Mouse (Mus musculus): ENCODE results near the gene Nlrp3. TPM values are rescaled to one million over a fixed set of nuclear protein-coding genes. Genes with fewer than 3 reads are reported as not detected.
A peak's percentile ranks its signal among the peaks of the same experiment; 100 is the strongest.

Nlrp3 gene
- polyA plus RNA-seq, 1 experiment from 2014 or later, result 0.34 TPM

DNA sequence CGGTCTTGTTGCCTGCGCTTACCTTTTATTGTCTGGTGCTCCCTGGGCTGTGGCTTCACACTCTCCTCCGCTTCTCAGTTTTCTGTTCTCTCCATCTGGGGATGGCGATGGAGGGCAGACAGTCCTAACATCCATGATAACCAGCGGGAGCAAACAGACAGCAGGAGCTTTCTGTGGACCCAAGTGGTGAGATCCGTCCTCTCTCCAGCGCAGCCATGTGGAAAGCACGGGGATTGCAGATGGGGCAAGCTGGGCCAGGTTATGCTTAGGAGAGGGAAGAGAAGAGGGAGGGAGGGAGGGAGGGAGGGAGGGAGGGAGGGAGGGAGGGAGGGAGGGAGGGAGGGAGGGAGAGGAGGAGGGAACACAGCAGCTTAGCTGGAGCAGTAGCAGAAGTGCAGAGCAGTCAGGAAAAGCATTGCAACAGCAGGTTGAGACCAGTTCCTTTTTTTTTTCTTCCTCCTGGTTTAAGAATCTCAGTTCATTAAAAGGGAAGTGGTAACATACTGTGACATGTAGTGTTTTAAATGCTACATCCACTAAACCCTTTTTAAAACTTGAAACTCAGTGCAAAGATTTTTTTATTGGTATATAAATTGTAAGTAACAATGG lies 14.8 kb upstream of the Nlrp3 start, which contains the start of gene Zkscan17:
Gene Zkscan17 (minus strand): TSS at position 280 of the 609 bp plus-strand sequence.
- WGBS, result 46% methylated on average over 8 of the region's 8 CpGs

DNA sequence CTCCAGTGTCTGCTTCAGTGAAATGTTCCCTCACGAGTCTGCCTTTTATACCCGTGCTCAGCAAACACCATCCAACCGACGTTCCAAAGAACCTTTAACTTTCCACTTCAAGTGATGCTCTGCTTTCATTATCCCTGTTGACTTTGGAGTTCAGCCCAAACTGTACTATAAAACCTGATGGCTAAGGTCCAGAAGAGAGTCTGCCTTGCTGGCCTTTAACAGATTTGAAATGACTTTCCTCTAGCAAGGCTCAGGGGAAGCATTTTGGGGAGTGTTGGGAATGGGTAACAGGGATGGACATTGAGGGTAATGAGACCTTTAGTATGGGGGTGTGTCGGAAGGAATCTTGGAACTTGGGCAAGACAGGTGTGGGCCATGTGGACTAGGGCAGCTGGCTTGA lies 11.1 kb upstream of the Nlrp3 start:
- H3K27me3 ChIP-seq (replicated peaks; ENCODE audit: control insufficient read depth, insufficient read depth, low read length), result no peaks in the 10 kb centered on the region
- no peak overlapping the region for H3K4me3 ChIP-seq (ENCODE audit: low read depth, low read length)
- no peak for ATAC-seq (replicated peaks; ENCODE audit: low FRiP score)
- WGBS, result 76% methylated on average over 5 of the region's 5 CpGs
- no peaks in the 10 kb centered on the region for H3K36me3 ChIP-seq (ENCODE audit: control insufficient read depth, insufficient read depth, low read length)
- no peaks in the 10 kb centered on the region for H3K9me3 ChIP-seq (ENCODE audit: control insufficient read depth, low read length)
- no peak overlapping the region for H3K27ac ChIP-seq (ENCODE audit: low read depth, low read length)
- no peak overlapping the region for H3K9ac ChIP-seq (ENCODE audit: low read depth, low read length)
- no peak for DNase-seq (ENCODE audit: low spot score)
- H3K4me2 ChIP-seq, result no peak overlapping the region
- no peaks in the 10 kb centered on the region for H3K4me1 ChIP-seq (replicated peaks; ENCODE audit: control insufficient read depth, insufficient read depth, low read length)

More for the DNA sequence above, 14.8 kb upstream of the Nlrp3 start, which contains the start of gene Zkscan17:
- H3K9me3 ChIP-seq (ENCODE audit: control insufficient read depth, low read length), result no peaks in the 10 kb centered on the region; the same call in 1 of the 2 replicates
- DNase-seq (ENCODE audit: low spot score) (no peak), ATAC-seq (replicated peaks; ENCODE audit: low FRiP score) (no peak)
- no peak within 1 kb of the TSS for H3K4me3 ChIP-seq (ENCODE audit: low read depth, low read length)
- no peaks in the 10 kb centered on the region for H3K36me3 ChIP-seq (ENCODE audit: control insufficient read depth, insufficient read depth, low read length)
- H3K27me3 ChIP-seq (replicated peaks; ENCODE audit: control insufficient read depth, insufficient read depth, low read length), result no peaks in the 10 kb centered on the region
- H3K27ac ChIP-seq (ENCODE audit: low read depth, low read length), result no peak within 1 kb of the TSS
- no peak within 1 kb of the TSS for H3K9ac ChIP-seq (ENCODE audit: low read depth, low read length)
- no peaks in the 10 kb centered on the region for H3K4me1 ChIP-seq (replicated peaks; ENCODE audit: control insufficient read depth, insufficient read depth, low read length)
- no peak within 1 kb of the TSS for H3K4me2 ChIP-seq

DNA sequence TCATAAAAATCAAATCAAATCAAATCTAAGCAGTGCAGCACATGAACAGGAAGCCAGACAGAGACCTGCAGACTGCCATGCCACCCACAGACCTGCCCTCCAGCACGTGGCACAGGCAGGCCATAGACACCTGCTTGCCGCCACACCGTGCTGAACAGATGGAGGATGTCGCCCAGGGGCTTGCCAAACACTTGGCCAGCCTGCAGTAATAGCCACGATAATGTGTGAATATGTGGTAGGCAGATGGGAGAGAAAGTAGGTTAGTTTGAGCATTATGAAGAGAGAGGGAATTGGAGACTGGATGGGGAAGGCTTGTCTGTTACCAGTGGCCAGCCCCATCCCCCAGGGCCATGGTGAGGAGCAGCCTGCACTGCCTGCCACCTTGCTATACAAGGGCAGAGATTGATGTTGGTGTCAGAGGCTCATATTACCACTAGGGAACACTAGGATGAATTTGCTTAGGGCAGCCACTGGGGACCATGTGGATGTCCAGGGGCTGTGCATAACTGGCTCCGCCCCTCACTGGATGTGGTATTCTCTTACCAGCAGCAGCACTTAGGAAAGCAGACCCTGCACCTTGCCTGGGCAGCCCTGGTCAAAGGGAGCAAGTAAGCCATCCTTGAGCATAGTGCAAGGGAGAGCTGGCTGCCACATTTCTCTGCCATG lies 10.4 kb upstream of the Nlrp3 start:
- ATAC-seq (replicated peaks; ENCODE audit: low FRiP score) (no peak), DNase-seq (ENCODE audit: low spot score) (no peak)
- Histone ChIP-seq H3K27ac (ENCODE audit: low read depth, low read length) (no peak overlapping the region), H3K27me3 (replicated peaks; ENCODE audit: control insufficient read depth, insufficient read depth, low read length) (no peaks in the 10 kb centered on the region), H3K9ac (ENCODE audit: low read depth, low read length) (no peak overlapping the region), H3K4me2 (no peak overlapping the region), H3K4me1 (replicated peaks; ENCODE audit: control insufficient read depth, insufficient read depth, low read length) (no peaks in the 10 kb centered on the region), H3K9me3 (ENCODE audit: control insufficient read depth, low read length) (no peaks in the 10 kb centered on the region), H3K36me3 (ENCODE audit: control insufficient read depth, insufficient read depth, low read length) (no peaks in the 10 kb centered on the region), H3K4me3 (ENCODE audit: low read depth, low read length) (no peak overlapping the region)
- WGBS, result 70% methylated on average over 6 of the region's 6 CpGs

DNA sequence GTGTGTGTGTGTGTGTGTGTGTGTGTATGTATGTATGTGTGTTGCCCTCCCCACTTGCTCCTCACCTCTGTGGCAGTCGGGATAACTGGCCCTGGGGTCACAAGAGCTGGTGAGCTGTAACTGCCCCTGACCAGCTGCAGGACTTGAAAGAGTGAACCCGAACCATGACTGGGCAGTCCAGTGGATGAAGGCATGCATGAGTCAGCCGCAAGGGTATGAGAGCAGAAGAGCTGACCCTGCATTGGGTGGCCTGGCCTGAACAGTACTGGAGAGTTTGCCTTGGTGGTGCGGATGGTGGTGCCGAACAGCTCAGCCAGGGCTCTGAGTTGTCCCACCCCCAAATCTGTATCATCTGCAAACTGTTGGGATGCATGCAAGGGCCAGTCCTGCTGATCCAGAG lies 9.8 kb upstream of the Nlrp3 start:
- Histone ChIP-seq H3K27ac (ENCODE audit: low read depth, low read length) (no peak overlapping the region), H3K27me3 (replicated peaks; ENCODE audit: control insufficient read depth, insufficient read depth, low read length) (no peaks in the 10 kb centered on the region), H3K4me3 (ENCODE audit: low read depth, low read length) (no peak overlapping the region), H3K4me2 (no peak overlapping the region), H3K36me3 (ENCODE audit: control insufficient read depth, insufficient read depth, low read length) (no peaks in the 10 kb centered on the region), H3K4me1 (replicated peaks; ENCODE audit: control insufficient read depth, insufficient read depth, low read length) (no peaks in the 10 kb centered on the region), H3K9me3 (ENCODE audit: control insufficient read depth, low read length) (no peaks in the 10 kb centered on the region), H3K9ac (ENCODE audit: low read depth, low read length) (no peak overlapping the region)
- ATAC-seq (replicated peaks; ENCODE audit: low FRiP score), result no peak
- 80% methylated on average over 5 of the region's 5 CpGs for WGBS
- DNase-seq (ENCODE audit: low spot score), result no peak

DNA sequence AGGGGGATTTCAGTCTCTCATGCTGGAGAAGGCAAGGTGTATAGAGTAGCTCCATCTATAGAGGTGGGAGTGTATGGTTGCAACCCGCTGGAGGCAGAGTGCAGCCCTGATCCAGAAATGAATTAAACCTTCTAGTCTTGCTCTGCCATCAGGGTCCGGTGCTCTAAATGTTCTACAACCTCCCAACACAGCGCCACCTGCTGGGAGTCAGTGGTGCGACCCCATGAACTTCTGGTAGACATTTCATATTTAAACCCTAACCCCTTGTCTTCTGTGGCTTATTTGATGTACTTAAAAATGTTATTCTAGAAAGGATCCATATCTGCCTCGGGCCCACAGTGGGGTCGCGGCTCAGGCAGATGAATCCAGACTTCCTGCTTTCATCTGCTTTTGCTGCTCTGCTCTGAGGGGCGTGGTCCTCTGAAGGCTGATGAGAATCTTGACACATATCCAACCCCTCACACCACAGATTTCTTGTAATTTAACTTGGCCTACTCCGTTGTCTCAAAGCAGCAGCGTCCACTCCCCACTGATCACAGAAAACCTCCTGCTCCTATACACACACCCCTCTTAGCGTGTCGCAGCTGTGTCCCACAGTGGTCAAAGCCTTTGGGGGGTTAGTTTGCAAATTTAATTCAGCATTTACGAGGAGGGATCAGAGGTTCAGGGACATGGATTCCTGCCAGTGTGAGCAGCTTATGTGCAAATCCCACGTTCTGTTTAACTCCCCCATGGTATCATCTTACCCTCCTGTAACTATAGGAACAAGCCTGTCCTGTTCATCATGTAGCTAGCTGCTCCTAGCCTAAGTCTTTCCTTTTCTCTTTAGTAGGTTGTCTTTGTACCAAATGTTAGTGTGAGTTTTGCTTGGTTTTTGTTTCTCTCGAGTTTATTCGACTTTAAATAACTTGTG lies 3.9 kb upstream of the Nlrp3 start:
- no peak overlapping the region for H3K4me2 ChIP-seq
- H3K4me1 ChIP-seq (replicated peaks; ENCODE audit: control insufficient read depth, insufficient read depth, low read length), result no peaks in the 10 kb centered on the region
- no peak overlapping the region for H3K4me3 ChIP-seq (ENCODE audit: low read depth, low read length)
- ATAC-seq (replicated peaks; ENCODE audit: low FRiP score) (no peak), DNase-seq (ENCODE audit: low spot score) (no peak)
- no peaks in the 10 kb centered on the region for H3K36me3 ChIP-seq (ENCODE audit: control insufficient read depth, insufficient read depth, low read length)
- WGBS, result 62% methylated on average over 16 of the region's 16 CpGs
- no peak overlapping the region for H3K27ac ChIP-seq (ENCODE audit: low read depth, low read length)
- no peak overlapping the region for H3K9ac ChIP-seq (ENCODE audit: low read depth, low read length)
- H3K9me3 ChIP-seq (ENCODE audit: control insufficient read depth, low read length), result no peaks in the 10 kb centered on the region
- no peaks in the 10 kb centered on the region for H3K27me3 ChIP-seq (replicated peaks; ENCODE audit: control insufficient read depth, insufficient read depth, low read length)

DNA sequence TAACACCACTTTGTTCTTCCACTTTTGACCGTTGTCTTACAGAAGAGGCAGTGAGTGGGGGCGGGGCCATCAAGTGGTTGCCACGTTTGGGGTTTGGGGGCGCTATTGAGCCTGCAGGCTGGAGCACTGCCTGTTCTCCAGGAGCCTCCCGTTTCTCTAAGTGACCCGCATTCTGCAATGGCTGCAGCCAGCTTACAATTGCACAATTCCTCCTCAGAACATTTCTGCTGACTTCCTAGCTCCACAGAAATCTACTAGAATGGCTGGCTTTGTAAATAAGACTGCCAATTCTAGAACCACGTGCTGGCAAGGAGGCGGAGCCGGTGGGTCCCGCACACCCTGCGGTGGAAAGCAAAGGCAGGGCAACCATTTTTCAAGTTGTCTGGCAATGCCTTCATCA lies 3.0 kb upstream of the Nlrp3 start:
- H3K4me2 ChIP-seq, result peak overlapping the region; percentile 33
- H3K4me1 ChIP-seq (replicated peaks; ENCODE audit: control insufficient read depth, insufficient read depth, low read length), result no peaks in the 10 kb centered on the region
- no peaks in the 10 kb centered on the region for H3K9me3 ChIP-seq (ENCODE audit: control insufficient read depth, low read length)
- no peak overlapping the region for H3K9ac ChIP-seq (ENCODE audit: low read depth, low read length)
- no peaks in the 10 kb centered on the region for H3K27me3 ChIP-seq (replicated peaks; ENCODE audit: control insufficient read depth, insufficient read depth, low read length)
- H3K36me3 ChIP-seq (ENCODE audit: control insufficient read depth, insufficient read depth, low read length), result no peaks in the 10 kb centered on the region
- no peak overlapping the region for H3K4me3 ChIP-seq (ENCODE audit: low read depth, low read length)
- WGBS, result 31% methylated on average over 11 of the region's 11 CpGs
- no peak overlapping the region for H3K27ac ChIP-seq (ENCODE audit: low read depth, low read length)
- ATAC-seq (replicated peaks; ENCODE audit: low FRiP score), result no peak
- DNase-seq (ENCODE audit: low spot score), result no peak

DNA sequence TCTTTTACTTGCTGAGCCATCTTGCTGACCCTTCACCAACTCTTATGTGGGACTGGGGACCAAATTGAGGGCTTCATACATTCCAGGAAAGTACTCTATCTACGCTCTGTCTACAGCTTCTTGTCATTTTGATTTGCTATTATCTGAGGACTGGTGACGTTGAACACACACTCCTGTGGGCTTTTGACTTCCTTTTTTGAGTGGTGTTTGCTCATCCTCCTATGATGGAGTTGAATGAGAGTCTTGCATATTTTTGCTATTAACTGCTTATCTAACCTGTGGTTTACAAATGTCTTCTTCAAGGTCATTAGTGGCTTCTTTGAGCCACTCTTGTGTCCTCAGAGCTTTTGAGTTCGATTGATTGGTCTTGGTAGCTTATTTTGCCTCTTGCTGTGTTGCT lies 1.2 kb upstream of the Nlrp3 start:
- DNase-seq (ENCODE audit: low spot score), result no peak

DNA sequence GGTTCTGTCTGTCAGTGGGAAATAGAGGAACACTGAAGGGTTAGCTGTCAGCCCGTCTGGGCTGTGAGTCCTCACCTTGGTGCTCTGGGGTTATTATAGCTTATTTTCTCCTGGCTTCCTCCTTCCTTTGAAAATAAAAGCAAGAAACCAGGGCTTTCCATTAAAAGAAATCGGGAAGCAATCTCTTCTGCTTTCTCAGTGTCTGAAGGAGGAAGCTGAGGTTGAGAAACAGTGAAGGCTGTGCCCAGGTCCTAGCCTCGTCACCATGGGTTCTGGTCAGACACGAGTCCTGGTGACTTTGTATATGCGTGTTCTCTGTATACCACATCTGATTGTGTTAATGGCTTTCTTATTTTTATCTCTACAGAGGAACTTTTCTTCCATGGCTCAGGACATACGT lies 1.1 kb downstream of the Nlrp3 start:
- H3K27me3 ChIP-seq (replicated peaks; ENCODE audit: control insufficient read depth, insufficient read depth, low read length), result no peaks in the 10 kb centered on the region
- no peaks in the 10 kb centered on the region for H3K9me3 ChIP-seq (ENCODE audit: control insufficient read depth, low read length)
- H3K4me1 ChIP-seq (replicated peaks; ENCODE audit: control insufficient read depth, insufficient read depth, low read length), result no peaks in the 10 kb centered on the region
- H3K27ac ChIP-seq (ENCODE audit: low read depth, low read length), result no peak overlapping the region
- H3K36me3 ChIP-seq (ENCODE audit: control insufficient read depth, insufficient read depth, low read length), result no peaks in the 10 kb centered on the region
- H3K4me2 ChIP-seq, result no peak overlapping the region
- H3K4me3 ChIP-seq (ENCODE audit: low read depth, low read length), result no peak overlapping the region
- no peak for DNase-seq (ENCODE audit: low spot score)
- no peak overlapping the region for H3K9ac ChIP-seq (ENCODE audit: low read depth, low read length)
- 52% methylated on average over 6 of the region's 6 CpGs for WGBS
- no peak for ATAC-seq (replicated peaks; ENCODE audit: low FRiP score)

More for the DNA sequence above, 1.2 kb upstream of the Nlrp3 start:
- Histone ChIP-seq H3K27ac (ENCODE audit: low read depth, low read length) (no peak overlapping the region), H3K36me3 (ENCODE audit: control insufficient read depth, insufficient read depth, low read length) (no peaks in the 10 kb centered on the region), H3K4me2 (no peak overlapping the region), H3K27me3 (replicated peaks; ENCODE audit: control insufficient read depth, insufficient read depth, low read length) (no peaks in the 10 kb centered on the region), H3K9ac (ENCODE audit: low read depth, low read length) (no peak overlapping the region), H3K4me3 (ENCODE audit: low read depth, low read length) (no peak overlapping the region), H3K9me3 (ENCODE audit: control insufficient read depth, low read length) (no peaks in the 10 kb centered on the region), H3K4me1 (replicated peaks; ENCODE audit: control insufficient read depth, insufficient read depth, low read length) (no peaks in the 10 kb centered on the region)
- ATAC-seq (replicated peaks; ENCODE audit: low FRiP score), result no peak
- WGBS, result 49% methylated on average over 3 of the region's 3 CpGs
